Mouse (Mus musculus) gastrocnemius, postnatal 4 days (tissue): ENCODE measurements around the gene Pus1. TPM values are rescaled to one million over a fixed set of nuclear protein-coding genes. Genes with fewer than 3 reads are reported as not detected.

ENCODE experiments used
- DNase-seq, 2 experiments: peaks; one replicate each; pipeline ENCODE4 v3.0.0; 2021 to 2022; ENCODE audit warnings: low spot score in 2 of 2, mixed read lengths in 2 of 2
- total RNA-seq, 2 experiments: library from RNA; stranded (reverse); gene quantifications; 2 replicates each; pipeline ENCODE4 v1.2.3; 2021

Pus1 gene
- total RNA-seq, 2 experiments from 2014 or later: 17.1 to 19.4 TPM

DNA sequence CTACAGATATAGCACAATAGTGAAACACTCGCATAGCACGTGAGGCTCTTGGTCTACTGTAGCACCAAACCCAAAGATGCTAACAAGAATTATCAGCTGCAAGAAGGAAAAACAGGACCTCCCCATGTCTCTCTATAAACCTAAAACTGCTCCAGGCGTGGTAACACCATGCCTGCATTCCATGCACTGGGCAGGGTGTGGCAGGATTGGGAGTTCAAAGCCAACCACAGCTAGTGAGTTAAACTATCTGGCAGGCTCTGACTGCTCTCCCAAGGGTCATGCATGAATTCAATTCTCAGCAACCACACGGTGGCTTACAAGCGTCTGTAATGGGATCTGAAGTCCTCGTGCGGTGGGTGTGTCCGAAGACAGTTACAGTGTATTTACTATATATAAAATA lies 2.7 kb upstream of the Pus1 start:
- no peak for DNase-seq

- no peak for DNase-seq
Measured at GRCm38 (mm10) chr5:110781529-110782238, 1.2 kb upstream of the Pus1 start.

GRCm38 (mm10) chr5:110780761-110781528 lies 486 bp upstream of the Pus1 start:
- DNase-seq: no peak

DNA sequence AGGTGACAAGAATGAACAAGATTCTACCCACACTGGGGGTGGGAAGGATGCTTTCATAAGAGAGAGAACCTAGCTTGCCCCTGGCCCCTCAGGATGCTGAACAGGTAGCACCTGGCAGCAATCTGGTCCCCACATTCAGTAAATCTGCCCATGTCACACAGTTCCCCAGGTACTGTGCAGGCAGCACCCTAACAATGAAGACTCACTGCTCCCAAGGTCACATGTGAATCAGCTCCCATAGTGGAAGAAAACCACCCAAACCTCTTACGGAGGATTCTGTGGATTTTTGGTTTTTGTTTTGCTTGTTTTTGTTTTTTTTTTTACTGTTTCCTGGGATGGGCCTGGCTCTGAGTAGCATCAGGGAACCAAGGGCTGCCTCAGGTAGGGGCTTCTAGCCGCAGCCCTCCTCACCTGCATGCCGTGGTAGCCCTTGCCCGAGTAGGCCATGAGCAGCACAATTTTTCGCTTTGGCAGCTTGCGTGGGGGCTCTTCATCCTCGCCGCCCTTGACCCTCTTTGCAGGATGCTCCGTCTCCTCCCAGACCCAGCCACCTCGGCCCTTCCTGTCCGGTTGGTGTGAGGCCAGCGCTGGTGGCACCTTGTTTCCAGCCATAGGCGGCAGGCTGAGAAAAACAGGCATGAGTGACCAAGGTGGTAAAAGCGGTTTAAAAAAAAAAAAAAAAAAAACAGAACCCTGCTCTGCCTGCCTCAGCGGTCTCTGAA lies 1.0 kb downstream of the Pus1 start:
- DNase-seq: no peak

GRCm38 (mm10) chr5:110778263-110778662 lies 2.2 kb downstream of the Pus1 start:
- no peak for DNase-seq

DNA sequence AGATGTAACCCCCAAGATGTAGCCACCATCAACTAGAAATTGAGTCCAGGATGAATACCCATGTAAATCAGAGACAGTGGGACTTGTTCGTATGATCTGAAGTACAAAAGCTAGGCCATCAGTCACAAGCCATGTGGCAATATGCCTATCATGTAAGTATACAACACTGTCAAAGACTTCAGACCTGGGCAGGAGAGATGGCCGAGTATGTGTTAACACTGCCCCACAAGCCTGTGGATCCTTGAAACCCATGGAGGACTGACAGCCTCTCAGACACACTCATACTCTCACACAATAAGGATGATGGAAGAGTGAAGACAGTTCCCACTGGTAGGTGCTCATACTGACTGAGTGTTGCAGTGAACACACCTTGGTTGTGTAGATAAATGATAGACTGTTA lies 4.3 kb downstream of the Pus1 start:
- no peak for DNase-seq

DNA sequence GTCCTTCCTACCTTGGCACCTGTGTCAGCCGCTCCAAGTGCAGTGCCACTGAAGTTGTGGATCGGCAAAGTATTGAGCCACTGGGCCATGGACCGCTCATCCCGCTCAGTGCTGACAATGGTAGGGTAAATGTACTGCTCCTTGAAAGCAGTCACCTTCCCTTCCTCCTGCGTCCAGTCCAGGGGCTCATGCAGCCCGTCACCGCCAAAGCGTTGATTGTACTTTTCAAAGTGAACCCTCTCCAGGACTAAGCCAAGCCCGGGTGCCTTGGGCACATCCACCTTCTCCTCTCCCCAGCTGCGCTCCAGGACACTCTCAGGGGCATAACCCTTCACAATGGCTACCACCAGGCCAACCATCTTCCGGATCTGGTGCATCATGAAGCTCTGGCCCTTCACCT lies 5.9 kb downstream of the Pus1 start:
- DNase-seq: peak in 1 of 2 experiments; percentile 7

GRCm38 (mm10) chr5:110772945-110773344 lies 7.5 kb downstream of the Pus1 start:
- peak in 1 of 2 experiments; percentile 5 for DNase-seq

- peak; percentile 100 for DNase-seq
Measured at GRCm38 (mm10) chr5:110770448-110771158, 9.9 kb downstream of the Pus1 start, which contains the start of gene Ep400. Gene Ep400, minus strand, starts transcription at chr5:110770717.

- no peak for DNase-seq
Measured at GRCm38 (mm10) chr5:110770031-110770445, 10.4 kb downstream of the Pus1 start.

DNA sequence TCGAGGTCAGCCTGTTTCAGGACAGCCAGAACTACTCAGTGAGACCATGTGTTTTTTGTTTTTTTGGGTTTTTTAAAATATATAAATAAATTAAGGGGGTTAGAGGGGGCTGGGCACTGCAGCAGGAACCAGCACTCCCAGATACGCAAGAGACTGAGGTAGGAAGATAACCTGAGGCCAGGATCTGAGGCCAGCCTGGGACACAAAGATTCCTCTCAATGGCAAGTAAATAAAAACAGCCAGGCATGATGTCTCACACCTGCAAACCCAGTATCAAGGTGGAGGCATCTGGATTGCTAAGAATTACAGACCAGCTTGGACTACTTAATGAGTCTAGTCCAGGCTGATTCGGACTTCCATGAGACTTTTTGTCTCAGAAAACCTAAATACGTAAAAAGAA lies 11.2 kb downstream of the Pus1 start:
- DNase-seq: no peak

- DNase-seq: no peak
Measured at GRCm38 (mm10) chr5:110763890-110764289, 16.6 kb downstream of the Pus1 start.

GRCm38 (mm10) chr5:110745021-110745420 lies 35.4 kb downstream of the Pus1 start:
- DNase-seq: no peak

DNA sequence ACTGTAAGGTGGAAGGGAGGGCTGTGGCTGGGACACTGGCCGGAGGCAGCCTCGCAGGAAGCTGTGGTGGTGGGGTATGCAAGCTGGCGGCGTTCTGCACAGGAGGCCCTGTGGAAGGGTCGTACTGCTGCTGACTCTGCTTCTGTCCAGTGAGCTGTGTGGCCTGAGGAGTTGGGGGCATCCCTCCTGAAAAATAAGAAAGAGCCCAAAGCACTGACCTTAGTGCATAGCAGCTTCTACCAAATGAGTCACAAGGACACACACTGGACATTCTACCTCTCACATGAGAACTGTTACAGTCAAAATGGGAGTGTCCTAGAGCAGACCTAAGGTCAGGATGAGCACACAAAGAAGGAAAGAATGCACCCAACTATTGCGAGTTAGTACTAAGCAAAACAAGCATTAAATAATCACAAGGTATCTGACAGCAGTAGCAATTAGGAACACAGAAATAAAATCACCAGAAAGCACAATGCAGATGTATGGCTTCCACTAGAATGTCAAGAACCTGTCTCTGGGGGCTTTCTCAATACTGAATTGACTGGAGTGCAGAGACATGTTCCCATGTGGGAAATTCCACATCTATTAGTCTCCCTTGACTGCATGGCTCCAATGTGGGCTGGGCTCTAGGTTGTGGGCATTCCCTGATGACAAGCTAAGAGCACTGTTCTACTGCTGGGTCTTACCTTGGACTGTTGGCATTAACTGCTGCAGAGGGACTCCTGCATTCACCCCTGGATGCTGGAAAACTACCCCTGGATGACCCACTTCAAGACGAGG lies 40.8 kb downstream of the Pus1 start:
- DNase-seq: no peak

GRCm38 (mm10) chr5:110735606-110736005 lies 44.9 kb downstream of the Pus1 start:
- DNase-seq: no peak

DNA sequence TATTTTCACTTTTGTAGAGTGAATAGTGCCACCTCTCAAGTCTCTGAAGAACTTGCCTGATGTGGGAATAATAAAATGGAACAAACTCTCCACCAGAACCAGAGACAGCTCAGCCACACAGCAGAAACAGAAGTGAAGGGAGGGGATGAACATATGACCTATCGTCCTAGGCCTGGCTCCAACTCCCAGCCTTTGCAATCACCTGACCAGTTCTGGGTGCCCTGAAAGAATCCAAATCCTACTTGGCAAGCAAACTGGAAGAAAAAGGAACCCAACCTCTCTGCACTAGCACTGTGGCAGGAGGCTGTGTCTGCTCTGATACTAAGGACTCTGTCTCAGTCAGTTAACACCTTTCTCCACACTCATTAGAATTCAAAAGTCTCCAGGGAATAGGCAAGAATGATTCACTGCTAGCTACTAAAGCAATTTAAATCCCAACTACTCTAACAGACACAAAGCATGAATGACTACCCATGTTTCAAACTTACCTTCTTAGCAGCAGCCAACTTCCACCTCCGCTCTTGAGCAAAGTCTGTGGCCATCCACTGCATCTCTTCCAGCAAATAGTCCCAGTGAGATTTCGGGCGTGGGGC lies 47.1 kb downstream of the Pus1 start:
- no peak for DNase-seq

- no peak for DNase-seq
Measured at GRCm38 (mm10) chr5:110731227-110731626, 49.2 kb downstream of the Pus1 start.

GRCm38 (mm10) chr5:110727850-110728249 lies 52.6 kb downstream of the Pus1 start:
- DNase-seq: no peak
